Comparison of ENCODE assay signal across 22 mouse cellular contexts in genomic region chr4:69576256-69576655, GRCm38 (mm10).
"Had no signal": no experiment of that assay in that cellular context is flagged by ENCODE, and none has a peak within 500 bp of the region (broad histone marks: within the 10 kb centered on the region; RNA-seq: fewer than 3 reads in every experiment).

No protein-coding gene starts in this region.

- ATAC-seq: inflammation-experienced regulatory T-cells, adult 6 months; intestine, embryonic 16.5 days; liver, embryonic 12.5 days; midbrain, embryonic 16.5 days had no signal

- H3K4me2 ChIP-seq: limb, embryonic 13.5 days; liver, embryonic 12.5 days; liver, embryonic 15.5 days; lung, embryonic 15.5 days; midbrain, embryonic 12.5 days; neural tube, embryonic 13.5 days; stomach, embryonic 15.5 days had no signal

- H3K9ac ChIP-seq: limb, embryonic 13.5 days; liver, embryonic 12.5 days; liver, embryonic 15.5 days; lung, embryonic 15.5 days; midbrain, embryonic 12.5 days; neural tube, embryonic 13.5 days; stomach, embryonic 15.5 days had no signal

- H3K4me1 ChIP-seq: limb, embryonic 10.5 days; limb, embryonic 13.5 days; liver, embryonic 12.5 days; liver, embryonic 15.5 days; lung, embryonic 15.5 days; midbrain, embryonic 12.5 days; neural tube, embryonic 13.5 days; stomach, embryonic 15.5 days had no signal

- H3K9me3 ChIP-seq: limb, embryonic 10.5 days; limb, embryonic 13.5 days; liver, embryonic 12.5 days; liver, embryonic 15.5 days; lung, embryonic 15.5 days; midbrain, embryonic 12.5 days; neural tube, embryonic 13.5 days; stomach, embryonic 15.5 days had no signal

- H3K36me3 ChIP-seq: limb, embryonic 10.5 days; limb, embryonic 13.5 days; liver, embryonic 12.5 days; liver, embryonic 15.5 days; lung, embryonic 15.5 days; midbrain, embryonic 12.5 days; neural tube, embryonic 13.5 days; stomach, embryonic 15.5 days had no signal

- H3K27me3 ChIP-seq: limb, embryonic 13.5 days; liver, embryonic 12.5 days; liver, embryonic 15.5 days; lung, embryonic 15.5 days; midbrain, embryonic 12.5 days; neural tube, embryonic 13.5 days; stomach, embryonic 15.5 days had no signal

- H3K27ac ChIP-seq: limb, embryonic 10.5 days; limb, embryonic 13.5 days; liver, embryonic 12.5 days; liver, embryonic 15.5 days; lung, embryonic 15.5 days; midbrain, embryonic 12.5 days; neural tube, embryonic 13.5 days; stomach, embryonic 15.5 days had no signal

- H3K4me3 ChIP-seq: limb, embryonic 10.5 days; limb, embryonic 13.5 days; liver, embryonic 12.5 days; liver, embryonic 15.5 days; lung, embryonic 15.5 days; midbrain, embryonic 12.5 days; myocyte; neural tube, embryonic 13.5 days; stomach, embryonic 15.5 days had no signal

- DNase-seq: kidney, adult 18-20 months; kidney, adult 9 months; kidney, postnatal 14 days; kidney, postnatal 4 days; layer of hippocampus, adult 9-11 months; liver; retina, postnatal 1 day; right cerebral cortex, postnatal 25 days; spleen, adult 18-20 months; thymus, postnatal 25 days had no signal
